Mouse (Mus musculus): ENCODE results near the gene Gpr33.

DNA sequence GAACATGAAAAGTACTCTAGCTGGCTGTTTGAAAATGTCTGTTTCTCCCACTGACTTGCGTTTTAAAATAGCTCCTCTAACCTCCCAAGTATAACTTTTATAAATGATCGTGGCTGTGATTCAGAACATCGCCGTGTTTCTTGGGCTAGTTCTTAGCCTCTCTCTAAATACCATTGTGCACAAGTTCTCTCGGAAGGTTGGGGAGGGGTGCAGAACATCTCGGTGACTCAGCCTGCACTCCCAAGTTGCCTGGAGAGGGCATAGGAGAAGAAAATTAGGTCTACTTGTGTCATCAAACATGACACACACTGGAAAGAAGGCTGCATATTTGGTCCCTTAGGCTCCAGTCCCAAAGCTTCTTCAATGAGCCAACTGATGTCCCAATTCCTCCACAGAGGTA is 4.4 kb upstream of the Gpr33 start:
- TF ChIP-seq CTCF (IDR thresholded peaks at IDR 0.05; ENCODE audit: low read depth, low read length) (no peak), POLR2A (IDR thresholded peaks at IDR 0.05; ENCODE audit: extremely low read depth, insufficient read depth, low read length) (no peak)

Data from liver, adult 2 months (tissue).